Mouse (Mus musculus): ENCODE results near the gene Rbbp9.

Rbbp9 gene

GRCm38 (mm10) chr2:144550529-144550928 lies at the start of gene Rbbp9:
Gene Rbbp9 (minus strand): TSS chr2:144550869.
- peak; percentile 72 to 73 for DNase-seq

GRCm38 (mm10) chr2:144599831-144600687 lies 49.4 kb upstream of the Rbbp9 start, which contains the start of gene Dtd1:
Gene Dtd1 (plus strand): TSS chr2:144599897.
- peak; percentile 95 to 97 for DNase-seq

GRCm38 (mm10) chr2:144598006-144598405 lies 47.3 kb upstream of the Rbbp9 start:
- no peak for DNase-seq

- DNase-seq: peak; percentile 81 to 91
These were observed 43.4 kb upstream of the Rbbp9 start, which contains the start of gene Smim26 for GRCm38 (mm10) chr2:144593951-144594651. Gene Smim26 (plus strand): TSS chr2:144594054.

- DNase-seq: peak in 1 of 2 experiments; percentile 13
These were observed 42.4 kb upstream of the Rbbp9 start for GRCm38 (mm10) chr2:144593036-144593435.

- no peak for DNase-seq
These were observed 38.1 kb upstream of the Rbbp9 start for GRCm38 (mm10) chr2:144588723-144589122.

- DNase-seq: peak; percentile 96 to 98
These were observed 5.3 kb upstream of the Rbbp9 start, which contains the start of gene Sec23b for GRCm38 (mm10) chr2:144555820-144556552. Gene Sec23b (plus strand): TSS chr2:144556229.

GRCm38 (mm10) chr2:144555286-144555819 lies 4.7 kb upstream of the Rbbp9 start:
- no peak for DNase-seq

- DNase-seq: no peak
These were observed 3.2 kb upstream of the Rbbp9 start for GRCm38 (mm10) chr2:144553905-144554304.

GRCm38 (mm10) chr2:144547559-144547958 lies 3.1 kb downstream of the Rbbp9 start:
- no peak for DNase-seq

- no peak for DNase-seq
These were observed 5.2 kb downstream of the Rbbp9 start for GRCm38 (mm10) chr2:144545481-144545880.

GRCm38 (mm10) chr2:144545061-144545460 lies 5.6 kb downstream of the Rbbp9 start:
- DNase-seq: no peak

GRCm38 (mm10) chr2:144544630-144545029 lies 6.0 kb downstream of the Rbbp9 start:
- no peak for DNase-seq

GRCm38 (mm10) chr2:144543670-144544069 lies 7.0 kb downstream of the Rbbp9 start:
- no peak for DNase-seq

GRCm38 (mm10) chr2:144541246-144541645 lies 9.4 kb downstream of the Rbbp9 start:
- no peak for DNase-seq

- no peak for DNase-seq
These were observed 13.5 kb downstream of the Rbbp9 start for GRCm38 (mm10) chr2:144537123-144537522.

- DNase-seq: no peak
These were observed 22.9 kb downstream of the Rbbp9 start for GRCm38 (mm10) chr2:144527821-144528174.

- peak; percentile 96 to 99 for DNase-seq
These were observed 23.5 kb downstream of the Rbbp9 start, which contains the start of the genes Dzank1 and Polr3f for GRCm38 (mm10) chr2:144526981-144527820. Gene Dzank1 (minus strand): TSS chr2:144527414. Gene Polr3f (plus strand): TSS chr2:144527718.

GRCm38 (mm10) chr2:144525856-144526255 lies 24.8 kb downstream of the Rbbp9 start:
- peak; percentile 31 to 37 for DNase-seq

GRCm38 (mm10) chr2:144519772-144520171 lies 30.9 kb downstream of the Rbbp9 start:
- no peak for DNase-seq

GRCm38 (mm10) chr2:144514619-144515018 lies 36.0 kb downstream of the Rbbp9 start:
- no peak for DNase-seq

GRCm38 (mm10) chr2:144502134-144502533 lies 48.5 kb downstream of the Rbbp9 start:
- peak in 1 of 2 experiments; percentile 15 for DNase-seq
